Mouse (Mus musculus) bone marrow, adult 2 months (tissue): Measurements from ENCODE around the gene Rif1.

Source experiments
- CTCF ChIP-seq: fragments of 200-500 bp; IDR thresholded peaks from 2 replicates; pipeline ENCODE4 v1.5.1; 2011; ENCODE audit warnings: low read length, control low read depth; ENCODE audit not compliant: control insufficient read depth, insufficient read depth
- POLR2A ChIP-seq: fragments of 200-500 bp; IDR thresholded peaks from 2 replicates; pipeline ENCODE4 v1.6.1; 2011; ENCODE audit warnings: low read depth, mild to moderate bottlenecking, control low read depth, low read length, borderline replicate concordance; ENCODE audit not compliant: control insufficient read depth

DNA sequence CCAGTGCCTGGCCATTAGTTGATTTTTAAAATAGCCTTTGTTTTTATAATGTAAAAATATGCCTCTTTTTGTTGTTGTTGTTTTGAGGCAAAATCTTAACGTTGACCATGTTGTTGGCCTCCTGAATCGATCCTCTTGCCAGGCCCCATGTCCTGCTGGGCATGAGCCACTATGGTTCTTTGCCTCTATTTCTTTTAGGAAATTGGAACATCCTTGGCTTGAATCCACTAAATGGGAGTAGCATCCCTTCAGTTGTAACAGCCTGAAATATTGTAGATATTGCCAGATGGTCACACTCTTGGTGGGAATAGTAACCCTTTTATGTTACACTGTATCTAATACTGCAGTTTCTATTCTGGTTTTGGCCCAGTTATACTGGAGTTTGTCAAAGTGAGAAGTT is 11.9 kb downstream of the Rif1 start:
- TF ChIP-seq CTCF (no peak), POLR2A (no peak)
